Mouse (Mus musculus) lung, adult 2 months (tissue): ENCODE data around the gene Nkx1-1. TPM values are rescaled to one million over a fixed set of nuclear protein-coding genes. Genes with fewer than 3 reads are reported as not detected.

Experiments
- DNase-seq: peaks from one replicate; pipeline ENCODE4 v3.0.0; 2022
- H3K4me1 ChIP-seq: fragments of 200-500 bp; 2 replicates; pipeline ENCODE4 v1.6.1; 2011; ENCODE audit warnings: low read length; ENCODE audit not compliant: control insufficient read depth, insufficient read depth
- H3K4me3 ChIP-seq: fragments of 200-500 bp; replicated peaks from 2 replicates; pipeline ENCODE3; 2011; ENCODE audit warnings: low read depth, mild to moderate bottlenecking, control low read depth, low read length; ENCODE audit errors: extremely low read depth
- CTCF ChIP-seq: fragments of 200-500 bp; IDR thresholded peaks from 2 replicates; pipeline ENCODE4 v1.5.1; 2011; ENCODE audit warnings: mild to moderate bottlenecking, low read length, control low read depth; ENCODE audit not compliant: insufficient read depth
- POLR2A ChIP-seq: fragments of 200-500 bp; IDR thresholded peaks from 2 replicates; pipeline ENCODE4 v1.6.1; 2011; ENCODE audit warnings: low read depth, mild to moderate bottlenecking, control low read depth, low read length, borderline replicate concordance; ENCODE audit errors: extremely low read depth
- WGBS: fragments of 180-500 bp; shearing (Covaris S2); methylation state at CpG from one replicate; pipeline ENCODE4 v1.1.7; 2018; 5-methylcytosine and 5-hydroxymethylcytosine counted together
- polyA plus RNA-seq: library from polyadenylated mRNA; depleted of rRNA; stranded (reverse); fragments of >200 nt; gene quantifications from 2 replicates; pipeline ENCODE4 v1.2.3, GENCODE M21; 2012; rRNA removed

Nkx1-1 gene
- polyA plus RNA-seq, 1 experiment: not detected

DNA sequence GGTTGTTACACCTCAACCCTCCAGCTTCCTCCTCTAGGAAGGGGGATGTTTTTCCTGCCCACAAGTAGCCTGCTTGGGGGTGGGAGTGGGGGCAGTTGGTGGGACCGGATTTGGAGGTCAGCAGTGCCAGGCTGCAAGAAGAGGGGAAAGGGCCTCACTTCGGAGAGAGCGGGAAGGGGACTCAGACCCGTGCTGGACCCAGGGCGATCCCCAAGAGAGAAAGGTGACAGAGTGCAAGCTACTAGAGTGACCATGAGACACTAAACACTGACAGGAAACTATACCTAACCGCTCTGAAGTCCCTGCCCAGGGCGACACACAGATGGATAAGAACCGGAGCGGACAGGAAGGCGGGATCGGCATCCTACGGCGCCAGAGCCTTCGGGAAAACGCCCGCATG is 3.7 kb downstream of the Nkx1-1 start:
- Histone ChIP-seq H3K4me1 (0 out of 2 replicates have a peak, but pooled peaks cover 2% of the 10 kb centered on the region), H3K4me3 (no peak overlapping the region)
- DNase-seq: no peak
- no peak for TF ChIP-seq CTCF
- no peak for TF ChIP-seq POLR2A
- WGBS: 9% methylated on average over 16 of the region's 16 CpGs

DNA sequence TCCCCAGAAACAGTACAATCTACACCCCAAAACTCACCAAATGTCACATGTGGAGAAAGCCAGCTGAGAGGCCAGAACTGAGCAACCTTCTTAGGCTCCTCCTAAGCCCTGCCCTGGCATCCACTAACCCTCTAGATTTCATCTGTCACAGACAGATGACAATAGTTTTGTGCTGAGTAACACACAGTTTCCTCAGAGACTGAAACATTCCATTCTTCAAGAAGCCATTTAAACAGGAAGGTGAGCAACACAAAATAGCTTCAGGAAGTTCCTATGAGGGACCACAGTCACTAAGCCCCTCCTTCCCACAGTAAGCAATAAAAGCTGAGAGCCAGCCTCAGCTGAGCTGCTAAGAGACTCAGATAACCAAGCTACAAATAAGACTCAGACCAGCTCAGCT is 6.3 kb downstream of the Nkx1-1 start:
- H3K4me3 ChIP-seq: no peak overlapping the region
- 0 out of 2 replicates have a peak, but pooled peaks cover 2% of the 10 kb centered on the region for H3K4me1 ChIP-seq
- no peak for TF ChIP-seq CTCF
- no peak for TF ChIP-seq POLR2A
- no peak for DNase-seq

DNA sequence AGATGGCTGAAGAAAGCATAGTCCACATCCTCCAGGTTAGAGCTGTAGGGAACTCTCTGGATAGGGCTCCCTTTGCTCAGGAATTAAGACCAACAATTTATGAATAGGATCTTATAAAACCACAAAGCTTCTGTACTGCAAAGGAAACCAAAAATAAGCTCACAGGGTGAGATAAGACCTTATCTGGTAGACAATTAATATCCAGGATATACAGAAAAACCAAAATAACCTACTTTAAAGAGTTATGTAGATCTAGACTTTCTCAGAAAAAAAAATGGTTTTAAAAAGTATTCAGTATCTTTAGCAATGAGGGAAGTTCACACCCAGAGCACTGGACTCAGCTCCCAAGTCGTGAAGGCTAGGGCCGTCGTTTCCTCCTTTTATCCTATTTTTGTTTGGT is 13.5 kb downstream of the Nkx1-1 start:
- TF ChIP-seq POLR2A: no peak
- no peak for TF ChIP-seq CTCF
- 38% methylated on average over 3 of the region's 3 CpGs for WGBS
- DNase-seq: no peak
- Histone ChIP-seq H3K4me1 (no peaks in the 10 kb centered on the region), H3K4me3 (no peak overlapping the region)

DNA sequence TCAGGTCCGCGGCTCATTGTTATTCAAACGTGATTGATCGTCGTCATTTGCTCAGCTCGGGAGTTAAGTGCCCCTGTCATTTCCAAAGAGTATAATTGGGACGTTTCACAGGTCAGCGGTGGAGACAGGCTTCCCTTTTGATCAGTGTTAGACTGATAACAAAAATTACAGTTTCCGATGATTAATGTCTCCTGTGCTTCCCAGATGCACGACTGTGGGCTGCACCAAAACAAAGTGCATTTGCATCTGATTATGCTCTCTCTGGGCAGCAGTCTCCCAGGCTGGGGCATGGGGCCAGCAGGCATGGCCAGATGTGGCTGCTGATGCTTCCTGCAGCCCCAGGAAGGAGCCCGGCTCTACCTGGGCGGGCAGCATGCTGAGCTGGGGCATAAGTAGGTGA is 33.0 kb downstream of the Nkx1-1 start:
- WGBS: 64% methylated on average over 12 of the region's 12 CpGs
- DNase-seq: no peak

DNA sequence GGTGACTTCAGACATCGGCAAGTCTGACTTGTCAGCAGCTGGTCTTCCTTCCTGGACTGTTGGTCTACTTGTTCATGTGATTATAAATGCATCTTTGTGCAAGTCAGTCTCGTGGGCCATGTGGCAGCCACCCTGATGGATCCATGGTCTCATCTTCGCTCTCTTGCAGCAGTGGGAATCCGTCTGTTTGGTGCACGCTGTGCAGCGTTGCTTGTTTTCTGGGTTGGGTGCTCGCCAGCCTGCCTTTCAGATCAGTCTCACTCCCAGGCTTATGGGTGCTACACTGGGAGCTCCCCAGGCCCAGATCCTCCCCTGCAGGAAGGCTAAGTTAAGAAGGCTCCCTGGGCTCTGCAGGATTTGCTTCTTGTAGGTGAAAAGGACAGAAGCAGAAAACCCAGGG is 36.9 kb downstream of the Nkx1-1 start:
- no peaks in the 10 kb centered on the region for H3K4me1 ChIP-seq
- H3K4me3 ChIP-seq: no peak overlapping the region
- no peak for DNase-seq
- TF ChIP-seq CTCF (no peak), POLR2A (no peak)
- 83% methylated on average over 7 of the region's 7 CpGs for WGBS

More for the DNA sequence above, 33.0 kb downstream of the Nkx1-1 start:
- TF ChIP-seq CTCF (no peak), POLR2A (no peak)
- Histone ChIP-seq H3K4me3 (no peak overlapping the region), H3K4me1 (no peaks in the 10 kb centered on the region)

DNA sequence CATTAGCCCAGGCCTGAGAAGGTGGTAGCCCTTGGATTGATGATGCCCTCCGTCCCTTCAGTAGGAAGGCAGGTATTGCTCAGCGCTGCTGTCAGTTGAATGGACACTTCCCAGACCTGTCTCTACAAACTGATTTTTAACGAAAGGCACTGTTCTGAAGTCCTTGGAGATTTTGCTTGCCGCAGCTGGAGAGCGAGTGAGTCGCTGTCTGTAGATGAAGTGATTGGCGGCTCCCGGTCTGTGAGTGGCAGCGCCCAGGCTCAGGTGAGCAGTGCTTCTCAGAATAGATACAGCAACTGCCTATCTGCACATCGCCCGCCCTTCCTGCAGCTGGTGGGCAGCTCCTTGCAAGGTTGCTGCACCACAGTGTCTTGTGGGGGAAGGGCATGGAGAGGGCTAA is 38.1 kb downstream of the Nkx1-1 start:
- WGBS: 92% methylated on average over 11 of the region's 11 CpGs
- Histone ChIP-seq H3K4me3 (no peak overlapping the region), H3K4me1 (no peaks in the 10 kb centered on the region)
- TF ChIP-seq POLR2A (no peak), CTCF (no peak)
- no peak for DNase-seq

DNA sequence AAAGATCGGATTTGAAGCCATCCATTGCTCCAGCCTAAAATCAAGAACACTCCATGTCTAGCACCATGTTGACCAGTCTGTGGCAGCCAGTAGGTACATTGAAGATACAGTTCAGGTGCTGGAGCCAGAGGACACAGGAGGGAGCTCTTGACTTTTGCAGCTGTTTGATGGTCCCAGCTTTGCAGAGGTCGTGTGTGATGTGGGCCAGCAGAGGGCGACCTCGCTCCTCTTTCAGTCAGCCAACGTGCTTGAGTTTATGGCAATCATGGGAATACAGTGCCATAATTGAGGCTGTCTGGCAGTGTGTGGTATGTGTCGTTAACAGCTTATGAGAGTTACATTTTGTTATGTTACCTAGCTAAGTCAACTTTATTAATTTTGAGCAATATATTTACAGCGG is 40.0 kb downstream of the Nkx1-1 start:
- peak; percentile 57 for DNase-seq
- 21% methylated on average over 7 of the region's 7 CpGs for WGBS
- no peak for TF ChIP-seq POLR2A
- peak; percentile 96 for TF ChIP-seq CTCF
- no peaks in the 10 kb centered on the region for H3K4me1 ChIP-seq
- no peak overlapping the region for H3K4me3 ChIP-seq

DNA sequence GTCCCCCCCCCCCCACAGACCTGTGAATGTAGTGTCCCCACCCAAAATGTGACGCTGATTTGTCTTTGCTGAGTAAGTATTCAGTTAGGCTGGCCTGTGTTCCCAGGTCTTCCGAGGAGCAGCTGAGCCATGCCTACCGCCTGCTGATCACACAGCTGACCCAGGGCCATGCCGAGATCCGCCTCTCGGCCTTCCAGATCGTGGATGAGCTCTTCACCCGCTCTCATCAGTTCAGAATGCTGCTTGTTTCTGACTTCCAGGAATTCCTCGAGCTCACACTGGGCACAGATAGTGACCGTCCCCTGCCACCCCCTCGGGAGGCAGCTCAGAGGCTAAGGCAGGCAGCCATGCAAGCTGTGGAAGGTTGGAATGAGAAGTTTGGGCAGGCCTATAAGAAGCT is 46.2 kb downstream of the Nkx1-1 start:
- WGBS: 84% methylated on average over 11 of the region's 11 CpGs
- Histone ChIP-seq H3K4me3 (no peak overlapping the region), H3K4me1 (no peaks in the 10 kb centered on the region)
- DNase-seq: no peak
- no peak for TF ChIP-seq CTCF
- TF ChIP-seq POLR2A: no peak

Other genes starting within 250 kb of the Nkx1-1 start
- gene Spon2, start 215.5 kb downstream of the Nkx1-1 start, polyA plus RNA-seq: 27.3 and 47.8 TPM in 2 replicates
- 304 and 332 TPM in 2 replicates for gene Ctbp1, start 159.0 kb downstream of the Nkx1-1 start, polyA plus RNA-seq
- 97.4 and 114 TPM in 2 replicates for gene Maea, start 98.5 kb downstream of the Nkx1-1 start, polyA plus RNA-seq
- 4.8 and 5.9 TPM in 2 replicates for gene Uvssa, start 55.4 kb downstream of the Nkx1-1 start, polyA plus RNA-seq
- gene Fam53a, start 195.7 kb upstream of the Nkx1-1 start, polyA plus RNA-seq: 37.2 and 39.8 TPM in 2 replicates
- gene Gm9903, start 195.9 kb upstream of the Nkx1-1 start, polyA plus RNA-seq: 0.52 and 0.73 TPM in 2 replicates
- gene Slbp, start 218.6 kb upstream of the Nkx1-1 start, polyA plus RNA-seq: 20.4 and 21.3 TPM in 2 replicates
- gene Tacc3, start 224.2 kb upstream of the Nkx1-1 start, polyA plus RNA-seq: 3.1 and 5.3 TPM in 2 replicates
- gene Tmem129, start 224.4 kb upstream of the Nkx1-1 start, polyA plus RNA-seq: 41.5 and 46.1 TPM in 2 replicates